Mouse (Mus musculus): ENCODE data around the gene Grin2b.

DNA sequence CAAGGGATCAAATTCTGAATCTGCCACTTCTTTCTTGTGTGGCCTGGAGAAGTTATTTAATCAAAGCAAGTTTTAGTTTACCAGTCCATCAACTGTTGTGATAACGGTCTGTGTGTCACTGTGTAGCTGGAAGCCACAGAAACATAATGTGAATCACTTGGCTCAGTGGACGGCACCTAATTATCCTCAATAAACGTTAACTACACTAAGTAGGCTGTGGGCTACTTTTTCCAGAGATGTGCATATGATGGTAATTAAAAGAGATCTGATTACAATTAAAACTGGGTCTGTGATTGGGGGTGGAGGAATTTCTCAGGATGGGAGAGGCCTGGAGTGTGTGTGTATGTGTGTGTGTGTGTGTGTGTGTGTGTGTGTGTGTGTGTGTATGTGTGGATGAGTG is 471.9 kb downstream of the Grin2b start:
- TF ChIP-seq CTCF (IDR thresholded peaks at IDR 0.05; ENCODE audit: low read depth): no peak
- no peak for TF ChIP-seq EP300 (IDR thresholded peaks at IDR 0.05; ENCODE audit: low read depth)
